Mouse (Mus musculus): ENCODE measurements around the gene Ccdc177. TPM values are rescaled to one million over a fixed set of nuclear protein-coding genes. Genes with fewer than 3 reads are reported as not detected.
A peak's percentile ranks its signal among the peaks of the same experiment; 100 is the strongest.

Gene Ccdc177
- polyA plus RNA-seq, 1 experiment from 2014 or later = 2.1 TPM

DNA sequence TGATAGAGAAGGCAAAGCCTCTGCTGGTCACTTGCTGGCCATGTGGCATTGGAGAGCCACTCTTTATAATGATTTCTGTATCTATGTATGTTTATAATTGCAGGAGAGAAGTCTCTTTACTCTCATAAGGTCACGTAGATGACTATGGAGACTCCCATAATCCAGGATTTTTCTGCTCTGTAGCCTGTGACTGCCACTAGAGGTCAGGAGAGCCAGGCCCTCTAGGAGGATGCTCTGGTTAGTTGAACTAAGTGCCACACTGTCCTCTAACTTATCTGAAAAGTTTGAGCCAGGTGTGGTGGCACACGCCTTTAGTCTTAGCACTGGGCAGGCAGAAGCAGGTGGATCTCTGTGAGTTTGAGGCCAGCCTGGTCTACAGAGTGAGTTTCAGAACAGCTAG, 31.7 kb downstream of the Ccdc177 start:
- WGBS = 63% methylated on average over 2 of the region's 2 CpGs
- ATAC-seq (ENCODE audit: low FRiP score) = no peak

GRCm38 (mm10) chr12:80728207-80728606, 32.3 kb downstream of the Ccdc177 start:
- no peak overlapping the region for H3K9ac ChIP-seq (replicated peaks)
- 29% methylated on average over 1 of the region's 1 CpGs for WGBS
- no peak for ATAC-seq (ENCODE audit: low FRiP score)

More for the DNA sequence above, 31.7 kb downstream of the Ccdc177 start:
- H3K4me3 ChIP-seq (replicated peaks) = no peak overlapping the region
- no peak overlapping the region for H3K9ac ChIP-seq (replicated peaks)
- no peaks in the 10 kb centered on the region for H3K9me3 ChIP-seq (replicated peaks)
- no peak overlapping the region for H3K27ac ChIP-seq (replicated peaks)
- H3K36me3 ChIP-seq = no peaks in the 10 kb centered on the region
- H3K4me1 ChIP-seq = peaks cover 6% of the 10 kb centered on the region; the same call in 1 of the 2 replicates
- no peaks in the 10 kb centered on the region for H3K27me3 ChIP-seq (replicated peaks)
- no peak overlapping the region for H3K4me2 ChIP-seq

GRCm38 (mm10) chr12:80724853-80725559, 35.5 kb downstream of the Ccdc177 start:
- no peaks in the 10 kb centered on the region for H3K36me3 ChIP-seq
- no peak overlapping the region for H3K27ac ChIP-seq (replicated peaks)
- no peak overlapping the region for H3K4me2 ChIP-seq
- H3K27me3 ChIP-seq (replicated peaks) = no peaks in the 10 kb centered on the region
- no peak overlapping the region for H3K4me3 ChIP-seq (replicated peaks)
- no peak overlapping the region for H3K9ac ChIP-seq (replicated peaks)
- H3K4me1 ChIP-seq = 0 out of 2 replicates have a peak, but pooled peaks cover 2% of the 10 kb centered on the region
- no peak for ATAC-seq (ENCODE audit: low FRiP score)
- no peaks in the 10 kb centered on the region for H3K9me3 ChIP-seq (replicated peaks)
- 16% methylated on average over 10 of the region's 10 CpGs for WGBS

More at GRCm38 (mm10) chr12:80728207-80728606, 32.3 kb downstream of the Ccdc177 start:
- Histone ChIP-seq H3K27me3 (replicated peaks) (no peaks in the 10 kb centered on the region), H3K9me3 (replicated peaks) (no peaks in the 10 kb centered on the region), H3K36me3 (no peaks in the 10 kb centered on the region), H3K27ac (replicated peaks) (no peak overlapping the region), H3K4me1 (peaks cover 6% of the 10 kb centered on the region; the same call in 1 of the 2 replicates), H3K4me3 (replicated peaks) (no peak overlapping the region), H3K4me2 (no peak overlapping the region)

DNA sequence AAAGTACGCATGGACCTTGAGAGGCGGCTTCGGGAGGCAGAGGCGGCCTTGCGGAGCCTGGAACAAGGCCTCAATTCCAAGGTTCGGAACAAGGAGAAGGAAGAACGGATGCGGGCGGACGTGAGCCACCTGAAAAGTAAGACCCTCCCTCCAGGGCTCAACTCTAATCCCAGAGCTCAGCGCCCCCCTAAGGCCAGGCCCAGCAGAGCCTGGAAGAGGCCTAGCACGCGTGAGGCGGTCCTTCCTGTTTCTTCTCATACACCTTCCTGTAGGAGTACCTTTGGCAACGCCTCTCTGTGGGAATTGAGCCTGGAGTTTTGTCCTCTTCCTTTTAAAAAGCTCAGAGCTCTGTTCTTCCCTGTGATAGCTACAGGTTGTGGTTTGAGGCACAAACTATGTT, 39.0 kb downstream of the Ccdc177 start:
- Histone ChIP-seq H3K9me3 (replicated peaks) (no peaks in the 10 kb centered on the region), H3K4me2 (no peak overlapping the region), H3K4me3 (replicated peaks) (no peak overlapping the region), H3K4me1 (0 out of 2 replicates have a peak, but pooled peaks cover 2% of the 10 kb centered on the region), H3K27me3 (replicated peaks) (no peaks in the 10 kb centered on the region), H3K36me3 (no peaks in the 10 kb centered on the region), H3K27ac (replicated peaks) (no peak overlapping the region), H3K9ac (replicated peaks) (no peak overlapping the region)
- no peak for ATAC-seq (ENCODE audit: low FRiP score)
- 89% methylated on average over 15 of the region's 15 CpGs for WGBS

GRCm38 (mm10) chr12:80720507-80720906, 40.0 kb downstream of the Ccdc177 start:
- Histone ChIP-seq H3K9me3 (replicated peaks) (no peaks in the 10 kb centered on the region), H3K9ac (replicated peaks) (no peak overlapping the region), H3K27me3 (replicated peaks) (no peaks in the 10 kb centered on the region), H3K4me3 (replicated peaks) (no peak overlapping the region), H3K27ac (replicated peaks) (no peak overlapping the region), H3K4me1 (0 out of 2 replicates have a peak, but pooled peaks cover 2% of the 10 kb centered on the region), H3K36me3 (no peaks in the 10 kb centered on the region), H3K4me2 (no peak overlapping the region)
- no peak for ATAC-seq (ENCODE audit: low FRiP score)
- WGBS = 72% methylated on average over 12 of the region's 12 CpGs

DNA sequence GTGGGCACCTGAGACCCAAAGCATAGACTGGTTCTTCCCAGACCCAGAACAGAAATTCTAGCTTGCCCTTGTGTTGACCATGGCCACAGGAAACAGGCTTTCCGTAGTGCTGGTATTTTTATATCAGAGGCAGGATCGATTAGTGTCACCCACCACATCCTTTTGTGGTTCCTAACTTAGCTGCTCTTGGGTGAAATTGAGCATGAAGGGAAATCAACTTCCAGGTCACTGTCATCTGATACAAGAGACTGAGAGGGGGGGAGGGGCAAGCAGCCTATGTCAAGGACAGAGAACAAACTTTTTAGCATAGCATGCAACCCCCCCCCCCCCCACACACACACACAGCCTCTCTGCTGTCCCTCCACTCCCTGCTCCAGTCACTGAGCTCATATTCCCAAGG, 41.3 kb downstream of the Ccdc177 start:
- ATAC-seq (ENCODE audit: low FRiP score) = no peak
- no peak overlapping the region for H3K4me3 ChIP-seq (replicated peaks)
- no peaks in the 10 kb centered on the region for H3K4me1 ChIP-seq
- H3K27me3 ChIP-seq (replicated peaks) = no peaks in the 10 kb centered on the region
- 50% methylated on average over 2 of the region's 2 CpGs for WGBS
- no peak overlapping the region for H3K4me2 ChIP-seq
- no peaks in the 10 kb centered on the region for H3K9me3 ChIP-seq (replicated peaks)
- H3K9ac ChIP-seq (replicated peaks) = no peak overlapping the region
- no peak overlapping the region for H3K27ac ChIP-seq (replicated peaks)
- H3K36me3 ChIP-seq = no peaks in the 10 kb centered on the region

DNA sequence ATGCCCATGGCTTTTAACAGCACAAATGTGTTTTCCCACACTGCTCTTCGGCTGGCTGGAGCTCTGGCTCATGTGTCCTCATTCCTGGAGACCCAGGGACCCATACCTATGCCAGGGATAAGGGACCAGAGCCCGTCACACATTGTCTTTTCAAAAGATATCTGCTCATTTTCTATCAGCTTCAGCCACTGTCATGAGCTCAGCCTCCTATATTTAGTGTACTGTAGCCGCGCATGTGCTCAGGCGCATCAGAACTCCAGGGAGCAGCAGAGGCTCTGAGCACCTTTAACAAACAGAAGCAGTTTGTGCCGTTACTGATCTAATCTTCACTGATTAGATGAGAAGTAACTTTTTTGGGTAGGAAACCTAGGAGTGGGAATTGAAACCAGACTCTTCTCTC, 44.6 kb downstream of the Ccdc177 start:
- ATAC-seq (ENCODE audit: low FRiP score) = no peak
- WGBS = 74% methylated on average over 6 of the region's 6 CpGs

GRCm38 (mm10) chr12:80706915-80707604, 53.4 kb downstream of the Ccdc177 start:
- Histone ChIP-seq H3K4me2 (no peak overlapping the region), H3K9ac (replicated peaks) (no peak overlapping the region), H3K27me3 (replicated peaks) (no peaks in the 10 kb centered on the region), H3K27ac (replicated peaks) (no peak overlapping the region; the same call in 1 of the 2 replicates), H3K36me3 (no peaks in the 10 kb centered on the region), H3K4me1 (peaks cover 12% of the 10 kb centered on the region), H3K9me3 (replicated peaks) (no peaks in the 10 kb centered on the region), H3K4me3 (replicated peaks) (no peak overlapping the region)
- peak; percentile 35; the same call in 1 of the 2 replicates for ATAC-seq (ENCODE audit: low FRiP score)
- 46% methylated on average over 6 of the region's 6 CpGs for WGBS

More for the DNA sequence above, 44.6 kb downstream of the Ccdc177 start:
- Histone ChIP-seq H3K9ac (replicated peaks) (no peak overlapping the region), H3K36me3 (no peaks in the 10 kb centered on the region), H3K9me3 (replicated peaks) (no peaks in the 10 kb centered on the region), H3K4me3 (replicated peaks) (no peak overlapping the region), H3K27me3 (replicated peaks) (no peaks in the 10 kb centered on the region), H3K4me1 (no peaks in the 10 kb centered on the region), H3K4me2 (no peak overlapping the region), H3K27ac (replicated peaks) (no peak overlapping the region)

- Histone ChIP-seq H3K4me3 (replicated peaks) (no peak overlapping the region), H3K9me3 (replicated peaks) (no peaks in the 10 kb centered on the region), H3K4me1 (peaks cover 12% of the 10 kb centered on the region), H3K36me3 (no peaks in the 10 kb centered on the region), H3K9ac (replicated peaks) (no peak overlapping the region), H3K27me3 (replicated peaks) (no peaks in the 10 kb centered on the region), H3K27ac (replicated peaks) (no peak overlapping the region; the same call in 1 of the 2 replicates), H3K4me2 (no peak overlapping the region)
- 56% methylated on average over 11 of the region's 11 CpGs for WGBS
- ATAC-seq (ENCODE audit: low FRiP score) = no peak; the same call in 1 of the 2 replicates
These were observed 54.1 kb downstream of the Ccdc177 start for GRCm38 (mm10) chr12:80706208-80706914.

Measured in neural tube, embryonic 15.5 days (tissue).